Mouse (Mus musculus): ENCODE results near the gene Apoa2. TPM values are rescaled to one million over a fixed set of nuclear protein-coding genes. Genes with fewer than 3 reads are reported as not detected.

Gene Apoa2
- polyA plus RNA-seq, 2 experiments = 2,859 to 5,173 TPM

- Histone ChIP-seq H3K4me1 (replicated peaks; ENCODE audit: control insufficient read depth in 2 of 2, insufficient read depth in 2 of 2, low read length in 1 of 2) (peaks cover 5 to 11% of the 10 kb centered on the region in 2 experiments), H3K9me3 (ENCODE audit: control insufficient read depth, low read length) (no peaks in the 10 kb centered on the region), H3K9ac (replicated peaks) (no peak overlapping the region), H3K4me2 (ENCODE audit: low read depth) (no peak overlapping the region), H3K4me3 (ENCODE audit: insufficient read depth in 1 of 2, low read depth in 2 of 2, low read length in 2 of 2) (no peak overlapping the region), H3K36me3 (replicated peaks; ENCODE audit: control insufficient read depth, insufficient read depth, low read depth) (no peaks in the 10 kb centered on the region), H3K27ac (no peak overlapping the region), H3K27me3 (ENCODE audit: control insufficient read depth, insufficient read depth, low read length) (no peaks in the 10 kb centered on the region; the same call in 1 of the 2 replicates)
- DNase-seq (ENCODE audit: low read depth in 3 of 3, low spot score in 3 of 3) (no peak), ATAC-seq (ENCODE audit: insufficient read depth) (no peak)
- no peak for TF ChIP-seq CTCF (IDR thresholded peaks at IDR 0.05; ENCODE audit: low read depth)
- TF ChIP-seq EP300 (IDR thresholded peaks at IDR 0.05; ENCODE audit: low read depth) = no peak
- 51% methylated on average over 18 of the region's 18 CpGs for WGBS (ENCODE audit: insufficient replicate concordance)
Observed at GRCm38 (mm10) chr1:171216241-171216955, 8.5 kb upstream of the Apoa2 start.

GRCm38 (mm10) chr1:171220871-171221270, 4.0 kb upstream of the Apoa2 start:
- H3K27ac ChIP-seq = peak overlapping the region; percentile 17; the same call in 1 of the 2 replicates
- no peak for ATAC-seq (ENCODE audit: insufficient read depth)
- H3K4me1 ChIP-seq (replicated peaks; ENCODE audit: control insufficient read depth in 2 of 2, insufficient read depth in 2 of 2, low read length in 1 of 2) = peaks cover 11 to 15% of the 10 kb centered on the region in 2 experiments
- peak overlapping the region; percentile 60 to 95 for H3K4me3 ChIP-seq (ENCODE audit: insufficient read depth in 1 of 2, low read depth in 2 of 2, low read length in 2 of 2)
- peak; percentile 69 to 74 (median 72) for DNase-seq (ENCODE audit: low read depth in 3 of 3, low spot score in 3 of 3)
- WGBS (ENCODE audit: insufficient replicate concordance) = 6% methylated on average over 10 of the region's 10 CpGs
- no peaks in the 10 kb centered on the region for H3K27me3 ChIP-seq (ENCODE audit: control insufficient read depth, insufficient read depth, low read length)
- H3K4me2 ChIP-seq (ENCODE audit: low read depth) = peak overlapping the region; percentile 87
- H3K9ac ChIP-seq (replicated peaks) = peak overlapping the region; percentile 54
- peak; percentile 96 for TF ChIP-seq CTCF (IDR thresholded peaks at IDR 0.05; ENCODE audit: low read depth)
- no peak for TF ChIP-seq EP300 (IDR thresholded peaks at IDR 0.05; ENCODE audit: low read depth)
- no peaks in the 10 kb centered on the region for H3K36me3 ChIP-seq (replicated peaks; ENCODE audit: control insufficient read depth, insufficient read depth, low read depth)
- H3K9me3 ChIP-seq (ENCODE audit: control insufficient read depth, low read length) = no peaks in the 10 kb centered on the region

- ATAC-seq (ENCODE audit: insufficient read depth) (no peak), DNase-seq (ENCODE audit: low read depth in 3 of 3, low spot score in 3 of 3) (no peak)
- Histone ChIP-seq H3K27me3 (ENCODE audit: control insufficient read depth, insufficient read depth, low read length) (no peaks in the 10 kb centered on the region), H3K4me3 (ENCODE audit: insufficient read depth in 1 of 2, low read depth in 2 of 2, low read length in 2 of 2) (peak overlapping the region; percentile 60 to 95), H3K36me3 (replicated peaks; ENCODE audit: control insufficient read depth, insufficient read depth, low read depth) (no peaks in the 10 kb centered on the region), H3K4me1 (replicated peaks; ENCODE audit: control insufficient read depth in 2 of 2, insufficient read depth in 2 of 2, low read length in 1 of 2) (peaks cover 11 to 15% of the 10 kb centered on the region in 2 experiments), H3K9ac (replicated peaks) (peak overlapping the region; percentile 54), H3K9me3 (ENCODE audit: control insufficient read depth, low read length) (no peaks in the 10 kb centered on the region), H3K4me2 (ENCODE audit: low read depth) (peak overlapping the region; percentile 87), H3K27ac (peak overlapping the region; percentile 17)
- 6% methylated on average over 22 of the region's 22 CpGs for WGBS (ENCODE audit: insufficient replicate concordance)
- TF ChIP-seq EP300 (IDR thresholded peaks at IDR 0.05; ENCODE audit: low read depth) (no peak), CTCF (IDR thresholded peaks at IDR 0.05; ENCODE audit: low read depth) (no peak)
Observed at GRCm38 (mm10) chr1:171221281-171222193, 3.3 kb upstream of the Apoa2 start.

GRCm38 (mm10) chr1:171222238-171223155, 2.4 kb upstream of the Apoa2 start, which contains the start of gene Tomm40l:
Gene Tomm40l (minus strand): TSS chr1:171222514.
- peak within 1 kb of the TSS; percentile 60 to 95 for H3K4me3 ChIP-seq (ENCODE audit: insufficient read depth in 1 of 2, low read depth in 2 of 2, low read length in 2 of 2)
- 1% methylated on average over 28 of the region's 28 CpGs for WGBS (ENCODE audit: insufficient replicate concordance)
- no peaks in the 10 kb centered on the region for H3K9me3 ChIP-seq (ENCODE audit: control insufficient read depth, low read length)
- DNase-seq (ENCODE audit: low read depth in 3 of 3, low spot score in 3 of 3) (peak; percentile 96 to 98 (median 98)), ATAC-seq (ENCODE audit: insufficient read depth) (peak; percentile 95)
- H3K9ac ChIP-seq (replicated peaks) = peak within 1 kb of the TSS; percentile 85
- H3K27me3 ChIP-seq (ENCODE audit: control insufficient read depth, insufficient read depth, low read length) = no peaks in the 10 kb centered on the region
- no peaks in the 10 kb centered on the region for H3K36me3 ChIP-seq (replicated peaks; ENCODE audit: control insufficient read depth, insufficient read depth, low read depth)
- peaks cover 11 to 12% of the 10 kb centered on the region in 2 experiments for H3K4me1 ChIP-seq (replicated peaks; ENCODE audit: control insufficient read depth in 2 of 2, insufficient read depth in 2 of 2, low read length in 1 of 2)
- peak; percentile 77 for TF ChIP-seq CTCF (IDR thresholded peaks at IDR 0.05; ENCODE audit: low read depth)
- no peak for TF ChIP-seq EP300 (IDR thresholded peaks at IDR 0.05; ENCODE audit: low read depth)
- peak within 1 kb of the TSS; percentile 87 for H3K27ac ChIP-seq
- peak within 1 kb of the TSS; percentile 87 for H3K4me2 ChIP-seq (ENCODE audit: low read depth)
